Mouse (Mus musculus): ENCODE data around the gene Tefm.
A peak's percentile ranks its signal among the peaks of the same experiment; 100 is the strongest.
"Not testable (repeated sequence)": the region's sequence is repeated elsewhere in the genome, so short reads cannot be mapped to it uniquely, and the experiment has no call there.

Gene Tefm

DNA sequence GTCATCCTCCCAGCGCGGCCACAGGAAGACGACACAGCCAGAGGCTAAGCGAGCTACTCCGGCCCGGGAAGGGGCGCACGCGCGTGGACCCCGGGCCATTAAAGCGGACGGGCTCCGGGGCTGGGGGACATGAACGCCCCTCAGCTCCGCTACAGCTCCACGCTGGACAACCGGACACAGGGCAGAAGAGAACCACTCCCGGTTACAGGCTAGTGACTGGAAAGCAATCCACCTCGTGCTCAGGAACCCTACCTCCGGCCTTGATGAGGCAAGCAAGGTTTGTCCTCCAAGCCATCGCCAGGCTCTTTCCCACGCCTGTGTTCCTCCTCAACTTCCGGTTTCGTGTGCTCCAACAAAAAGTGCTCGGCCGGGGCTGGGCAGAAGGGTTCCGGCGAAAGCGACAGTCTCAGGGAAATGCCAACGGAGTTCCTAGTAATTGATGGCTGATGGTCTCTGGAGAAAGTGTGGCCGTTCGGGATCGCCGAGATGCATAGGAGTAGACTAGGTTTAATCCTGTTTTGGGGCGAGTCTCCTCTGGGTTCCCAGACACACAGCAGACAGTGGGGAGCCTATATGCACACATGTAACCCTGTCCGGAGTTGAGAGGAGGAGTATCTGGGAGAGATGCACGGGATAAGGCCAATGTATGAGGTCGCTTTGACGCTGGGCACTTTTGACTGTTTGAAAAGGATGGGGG lies at the start of gene Tefm:
Tefm (minus strand) TSS at position 351 of the 697 bp plus-strand sequence.
- peak; percentile 88 for DNase-seq (ENCODE audit: low spot score)

DNA sequence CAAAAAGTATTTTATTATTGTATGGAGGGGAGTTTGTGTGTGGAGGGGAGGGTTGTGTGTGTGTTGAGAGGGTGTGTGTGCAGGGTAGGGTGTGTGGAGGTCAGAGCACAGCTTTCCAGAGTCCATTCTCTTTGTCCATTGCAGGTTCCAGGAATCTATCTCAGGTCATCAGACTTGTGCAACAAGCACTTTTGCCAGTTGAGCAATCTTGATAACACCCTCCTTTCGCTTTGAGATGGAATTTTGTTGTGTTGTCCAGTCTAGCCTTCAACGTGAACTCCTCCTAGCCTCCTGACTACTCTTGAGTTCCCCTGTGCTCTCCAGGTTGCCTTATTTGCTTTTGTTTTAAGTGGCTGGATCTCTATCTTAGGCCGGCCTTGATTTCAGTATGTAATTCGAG lies 48.3 kb upstream of the Tefm start:
- peak; percentile 75 for DNase-seq (ENCODE audit: low spot score)

DNA sequence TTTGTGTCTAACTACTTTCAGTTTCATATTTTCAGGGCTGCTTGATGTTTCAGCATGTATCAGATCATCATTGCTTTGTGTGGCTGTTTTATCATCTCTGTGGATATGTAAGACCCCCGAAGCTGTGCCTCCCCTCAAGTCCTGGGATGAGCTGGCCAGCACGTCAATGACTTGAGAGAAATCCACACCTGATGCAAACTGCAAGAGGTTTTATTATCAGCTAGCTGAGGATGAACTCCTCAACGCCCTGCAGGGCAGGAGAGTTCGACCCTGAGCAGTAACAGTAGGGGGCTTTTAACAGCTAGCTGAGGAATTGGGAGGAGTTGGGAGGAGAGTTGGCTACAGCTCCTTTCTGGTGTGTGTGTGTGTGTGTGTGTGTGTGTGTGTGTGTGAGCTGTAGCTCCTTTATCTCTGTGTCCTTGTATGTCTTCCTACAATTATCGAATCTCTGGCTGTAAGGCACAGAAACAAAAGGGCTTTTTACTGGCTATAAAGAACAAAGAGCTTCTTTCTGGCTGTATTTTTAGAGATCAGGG lies 43.5 kb upstream of the Tefm start:
- DNase-seq (ENCODE audit: low spot score): not testable (repeated sequence)

DNA sequence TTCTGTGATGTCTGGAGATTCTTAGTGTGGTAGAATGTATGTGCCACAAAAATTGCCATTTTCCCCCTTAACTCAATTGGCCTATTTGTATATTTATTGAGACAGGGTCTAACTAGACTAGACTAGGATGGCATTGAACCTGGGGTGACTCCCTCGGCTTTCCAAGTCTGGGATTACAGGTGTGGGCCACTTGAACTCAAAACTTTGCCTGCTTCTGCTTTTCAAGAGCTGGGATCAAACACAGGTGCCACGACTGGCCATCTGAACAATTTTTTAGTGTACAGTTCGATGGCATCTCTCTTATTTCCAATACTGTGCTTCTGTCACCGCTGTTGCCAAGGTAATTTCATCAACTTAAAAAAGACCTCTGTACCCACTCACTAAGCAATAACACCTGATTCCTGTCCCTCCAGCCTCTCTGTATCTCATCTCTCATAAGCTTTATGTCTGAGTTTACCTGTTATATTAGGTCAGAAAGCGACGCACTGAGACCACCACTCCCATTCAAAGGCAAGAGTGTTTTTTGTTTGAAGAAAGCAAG lies 42.6 kb upstream of the Tefm start:
- no peak for DNase-seq (ENCODE audit: low spot score)

DNA sequence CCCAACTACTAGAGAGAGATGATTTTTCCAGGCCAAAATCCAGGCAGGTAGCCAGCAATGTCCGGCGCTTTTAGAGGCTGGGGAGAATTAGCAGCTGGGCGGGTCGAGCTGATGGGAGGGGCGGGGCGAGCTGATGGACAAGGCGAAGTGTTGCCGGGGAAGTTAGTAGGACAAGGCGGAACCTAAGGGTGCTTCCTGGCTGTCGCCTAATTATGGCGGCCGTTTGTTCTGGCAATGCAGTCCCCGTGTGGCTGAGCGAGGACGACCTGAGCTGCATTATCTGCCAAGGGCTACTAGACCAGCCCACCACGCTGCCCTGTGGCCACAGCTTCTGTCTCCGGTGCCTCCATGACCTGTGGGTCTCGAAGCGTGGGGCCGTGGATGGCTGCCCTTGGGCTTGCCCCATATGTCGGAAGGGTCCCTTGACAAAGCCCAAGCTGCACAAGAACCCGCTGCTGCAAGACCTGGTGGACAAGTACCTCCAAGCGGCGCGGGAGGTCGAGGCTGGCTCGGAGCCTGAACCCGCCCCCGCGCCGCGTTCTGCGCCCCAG lies 41.8 kb upstream of the Tefm start, which contains the start of gene Rnf135:
Rnf135 (plus strand) TSS at position 147 of the 551 bp plus-strand sequence.
- peak; percentile 92 for DNase-seq (ENCODE audit: low spot score)

DNA sequence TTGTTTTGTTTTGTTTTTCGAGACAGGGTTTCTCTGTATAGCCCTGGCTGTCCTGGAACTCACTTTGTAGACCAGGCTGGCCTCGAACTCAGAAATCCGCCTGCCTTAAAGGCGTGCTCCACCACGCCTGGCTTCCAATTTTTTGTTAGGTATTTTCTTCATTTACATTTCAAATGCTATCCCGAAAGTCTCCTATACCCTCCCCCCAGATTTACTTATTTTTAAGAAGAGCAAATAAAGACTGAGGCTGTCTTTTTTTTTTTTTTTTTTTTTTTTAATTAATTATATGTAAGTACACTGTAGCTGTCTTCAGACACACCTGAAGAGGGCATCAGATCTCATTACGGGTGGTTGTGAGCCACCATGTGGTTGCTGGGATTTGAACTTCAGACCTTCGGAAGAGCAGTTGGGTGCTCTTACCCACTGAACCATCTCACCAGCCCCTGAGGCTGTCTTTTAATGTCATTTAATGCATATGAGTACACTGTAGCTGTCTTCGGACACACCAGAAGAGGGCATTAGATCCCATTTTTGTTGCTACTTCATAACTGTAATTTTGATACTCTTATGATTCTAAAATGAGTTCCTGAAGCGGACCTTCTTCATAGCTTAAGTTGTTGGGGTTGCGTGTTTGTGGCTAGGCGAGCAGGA lies 41.2 kb upstream of the Tefm start:
- not testable (repeated sequence) for DNase-seq (ENCODE audit: low spot score)

DNA sequence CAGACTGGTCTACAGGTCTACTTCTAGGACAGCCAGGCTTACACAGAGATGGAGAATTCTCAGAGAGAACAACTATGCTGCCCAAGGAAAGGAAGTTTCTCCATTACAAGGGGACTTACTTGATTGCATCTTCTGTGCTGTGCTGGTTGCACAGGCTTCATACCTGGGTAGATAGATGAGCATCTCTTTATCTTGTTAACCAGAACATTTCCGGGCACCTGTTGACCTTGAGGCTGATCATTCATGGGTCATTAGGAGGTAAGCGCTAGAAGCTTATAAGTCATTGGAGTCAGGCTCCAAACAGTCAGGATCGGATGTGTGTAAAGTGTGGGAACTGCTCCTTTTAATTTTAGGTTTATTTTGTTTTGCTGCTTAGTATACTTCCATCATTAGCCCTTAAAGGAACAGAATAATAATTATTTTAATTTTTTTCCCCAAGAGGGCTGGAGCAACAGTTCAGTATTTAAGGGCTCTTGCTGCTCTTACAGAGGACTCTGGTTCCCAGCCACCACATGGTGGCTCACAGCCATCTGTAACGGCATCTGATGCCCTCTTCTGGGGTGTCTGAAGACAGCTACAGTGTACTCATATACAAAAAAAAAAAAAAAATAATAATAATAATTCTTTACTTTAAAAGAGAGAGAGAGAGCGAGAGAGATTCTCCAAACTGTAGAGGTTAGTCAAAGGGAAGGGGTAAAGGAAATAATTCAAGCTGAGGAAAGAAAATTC lies 39.2 kb upstream of the Tefm start:
- no peak for DNase-seq (ENCODE audit: low spot score)

DNA sequence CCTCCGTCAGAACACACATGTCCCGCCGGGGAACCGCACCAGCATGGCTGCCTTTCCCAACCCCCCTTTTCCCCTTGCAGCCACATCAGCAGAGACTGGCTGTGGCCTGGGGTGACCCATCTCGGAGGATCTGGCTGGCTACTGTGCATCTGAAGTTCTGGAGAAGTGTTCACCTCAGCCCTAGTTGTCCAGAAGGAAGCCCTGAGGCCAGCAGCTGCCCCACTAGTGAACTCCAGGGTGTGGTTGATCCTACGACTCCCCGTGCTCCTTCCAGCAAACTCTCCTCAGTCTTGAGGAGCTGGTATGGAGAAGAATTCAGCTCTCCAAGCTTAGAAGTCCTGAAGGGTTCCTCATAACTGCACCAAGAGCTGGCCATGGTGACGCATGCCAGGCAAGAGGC lies 36.3 kb upstream of the Tefm start:
- DNase-seq (ENCODE audit: low spot score): no peak

DNA sequence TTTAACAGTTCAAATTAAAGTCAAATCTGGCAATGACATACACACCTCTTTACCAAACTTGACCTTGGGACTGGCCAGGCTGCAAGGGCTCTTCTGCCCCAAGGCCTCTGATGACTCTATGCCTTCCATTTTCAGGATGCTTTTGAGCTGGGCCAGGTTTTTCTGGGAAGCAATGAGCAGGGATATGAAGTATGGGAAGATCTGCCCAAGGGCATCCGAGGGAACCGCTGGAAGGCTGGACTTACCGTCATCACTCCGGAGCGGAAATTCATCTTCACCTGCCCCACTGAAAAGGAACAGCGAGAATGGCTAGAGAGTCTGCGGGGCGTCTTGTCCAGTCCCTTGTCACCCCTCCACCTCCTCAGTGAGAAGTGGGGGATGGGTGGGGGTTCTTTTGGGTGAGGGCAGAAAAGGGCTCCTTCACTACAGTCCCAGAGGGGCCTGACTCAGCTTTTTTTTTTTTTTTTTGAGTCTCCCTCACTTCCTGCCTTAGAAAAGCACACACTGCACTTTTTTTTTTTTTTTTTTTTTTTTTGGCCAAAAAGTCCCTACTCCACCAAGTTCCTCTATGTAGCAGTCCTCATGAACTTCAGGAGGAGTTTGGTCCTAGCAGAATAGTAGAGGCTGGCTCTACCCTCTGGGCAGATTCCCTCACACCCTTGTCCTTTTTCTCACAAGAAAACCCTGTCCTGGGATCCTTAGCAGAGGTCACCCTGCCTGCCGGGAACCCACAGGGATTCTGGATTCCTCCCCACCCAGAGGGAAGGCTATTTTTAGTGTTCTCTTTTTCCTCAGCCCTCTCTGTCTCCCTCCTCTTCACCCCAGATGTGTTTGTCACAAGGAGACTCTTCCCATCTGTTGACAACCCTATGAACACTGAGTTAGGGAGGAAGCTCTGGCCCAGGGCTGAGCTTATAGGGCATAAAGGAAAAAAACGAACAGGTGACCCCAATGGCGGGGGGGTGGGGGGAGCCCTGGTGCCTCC lies 35.2 kb upstream of the Tefm start:
- DNase-seq (ENCODE audit: low spot score): no peak

DNA sequence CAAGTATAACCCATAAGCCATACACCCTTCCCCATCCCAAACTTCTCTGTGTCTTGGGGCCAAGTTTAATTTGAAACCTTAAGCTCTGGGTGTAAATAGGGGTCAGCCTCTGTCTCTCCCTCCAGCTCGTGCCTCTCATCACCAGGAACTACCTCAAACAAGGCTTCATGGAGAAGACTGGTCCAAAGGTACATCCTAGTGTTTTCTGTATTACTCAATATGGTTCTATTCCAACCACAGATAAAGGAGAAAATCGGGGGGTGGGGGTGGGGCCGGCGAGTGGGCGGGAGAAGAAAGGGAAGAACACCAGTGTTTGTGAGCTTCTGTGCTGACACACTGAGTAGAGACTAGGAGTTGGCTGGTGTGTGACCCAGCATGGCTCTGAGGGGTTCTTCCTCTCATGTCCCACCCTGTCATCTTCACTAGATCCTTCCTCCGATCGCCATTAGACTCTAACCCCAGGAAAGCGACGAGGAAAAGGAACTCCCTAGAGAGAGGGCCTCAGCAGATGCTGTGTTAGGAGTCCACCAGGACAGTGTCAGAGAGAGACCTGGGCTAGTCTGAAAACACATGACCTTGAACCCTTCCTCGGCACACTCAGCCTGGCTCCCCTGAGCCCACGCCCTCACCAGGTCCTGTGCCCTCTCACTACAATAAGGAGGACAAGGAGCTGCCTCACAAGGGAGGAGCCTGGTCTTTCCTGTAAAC lies 32.1 kb upstream of the Tefm start:
- no peak for DNase-seq (ENCODE audit: low spot score)

DNA sequence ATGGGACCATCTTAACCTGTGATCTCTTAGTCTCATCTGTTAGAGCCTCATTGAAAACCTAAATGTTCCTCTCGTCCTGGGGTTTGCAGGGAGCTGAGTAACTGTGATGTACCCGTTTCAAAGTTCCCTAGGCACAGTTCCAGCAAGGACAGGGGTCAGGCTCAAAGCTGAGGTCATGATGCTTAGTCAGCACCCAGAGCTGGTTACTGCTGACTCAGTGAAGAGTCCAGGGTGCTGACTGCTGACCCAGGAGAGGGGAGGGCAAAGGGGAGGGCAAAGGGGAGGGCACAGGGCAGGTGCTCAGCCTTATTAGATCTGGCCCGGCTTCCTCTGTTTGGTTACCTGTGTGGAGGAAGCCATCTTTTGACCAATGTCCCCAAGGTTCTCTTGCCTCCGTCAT lies 29.9 kb upstream of the Tefm start:
- DNase-seq (ENCODE audit: low spot score): peak; percentile 87

DNA sequence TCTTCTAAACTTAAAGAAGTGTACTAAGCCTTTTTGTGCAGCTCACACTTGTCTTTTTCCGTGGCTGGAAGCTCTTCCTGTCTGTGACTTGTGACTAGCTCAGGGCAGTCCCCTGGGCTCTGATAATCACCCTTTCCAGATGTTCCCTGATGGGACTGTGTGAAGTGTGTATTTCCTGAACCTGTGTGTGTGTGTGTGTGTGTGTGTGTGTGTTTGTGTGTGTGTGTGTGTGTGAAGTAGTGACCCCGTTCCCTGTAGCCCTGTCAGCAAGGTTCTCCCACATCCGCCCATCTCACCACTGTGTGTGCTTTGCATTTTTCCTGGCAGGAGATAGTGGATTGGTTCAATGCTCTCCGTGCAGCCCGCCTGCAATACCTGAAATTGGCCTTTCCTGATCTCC lies 28.4 kb upstream of the Tefm start:
- no peak for DNase-seq (ENCODE audit: low spot score)

DNA sequence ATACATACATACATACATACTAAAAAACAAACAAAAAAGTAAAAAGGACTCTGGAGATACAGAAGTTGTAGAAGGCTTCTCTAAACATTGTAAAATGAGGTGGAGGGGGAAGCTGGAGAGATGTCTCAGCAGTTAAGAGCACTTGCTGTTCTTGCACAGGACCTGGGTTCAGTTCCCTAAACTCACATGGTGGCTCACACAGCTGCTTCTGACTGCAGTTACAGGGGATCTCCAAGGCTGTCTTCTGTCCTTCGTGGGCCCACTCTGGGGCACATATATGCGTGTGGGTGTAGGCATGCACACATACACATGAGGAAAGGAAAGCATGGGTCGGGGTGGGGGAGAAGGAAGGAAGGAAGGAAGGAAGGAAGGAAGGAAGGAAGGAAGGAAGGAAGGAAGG lies 27.7 kb upstream of the Tefm start:
- DNase-seq (ENCODE audit: low spot score): no peak

DNA sequence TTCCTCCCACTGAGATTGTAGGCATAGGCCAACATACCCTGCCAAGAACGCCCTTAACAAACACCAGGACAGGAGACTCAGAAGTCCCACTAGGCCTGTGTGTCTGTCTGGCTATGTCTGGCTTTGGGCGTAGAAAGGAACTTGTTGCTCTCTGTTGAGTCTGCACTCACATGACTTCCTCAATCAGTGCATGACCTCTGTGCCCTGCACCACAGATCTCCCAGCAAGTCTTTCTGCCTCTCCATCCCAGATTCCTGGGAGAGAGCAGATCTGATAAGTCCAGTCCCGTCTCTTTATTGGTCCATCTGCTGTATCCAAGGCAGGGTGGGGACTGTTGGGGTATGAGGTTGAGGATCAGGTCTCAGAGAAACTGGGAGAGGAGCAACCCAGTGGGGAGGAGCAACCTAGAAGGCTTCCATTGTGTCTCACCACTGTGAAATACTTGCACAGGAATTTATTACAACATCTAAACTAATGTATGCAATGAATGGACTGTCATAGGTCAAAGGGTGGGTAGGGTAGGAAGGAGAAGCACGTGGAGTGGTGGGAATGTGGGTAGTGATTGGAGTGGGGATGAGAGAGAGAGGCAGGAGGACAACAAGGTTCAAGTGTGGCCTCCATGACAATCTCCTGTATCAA lies 26.8 kb upstream of the Tefm start:
- peak; percentile 79 for DNase-seq (ENCODE audit: low spot score)

DNA sequence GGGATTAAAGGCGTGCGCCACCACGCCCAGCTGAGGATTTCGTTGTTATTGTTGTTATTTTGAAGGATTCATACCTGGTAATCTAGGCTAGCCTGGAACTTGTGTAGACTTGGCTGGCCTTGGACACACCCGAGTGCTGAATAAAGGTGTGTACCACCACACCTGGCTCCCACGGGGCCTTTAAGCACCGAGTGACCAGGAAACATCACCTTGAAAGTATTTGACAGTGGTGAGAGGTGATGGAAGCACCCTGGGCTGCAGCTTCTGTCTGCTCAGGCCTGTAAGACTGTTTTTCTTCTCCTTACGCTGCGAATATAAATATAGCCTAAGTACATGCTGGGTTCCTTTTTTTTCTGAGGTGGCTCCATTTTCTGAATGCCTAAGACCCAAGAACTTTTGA lies 26.1 kb upstream of the Tefm start:
- no peak for DNase-seq (ENCODE audit: low spot score)

DNA sequence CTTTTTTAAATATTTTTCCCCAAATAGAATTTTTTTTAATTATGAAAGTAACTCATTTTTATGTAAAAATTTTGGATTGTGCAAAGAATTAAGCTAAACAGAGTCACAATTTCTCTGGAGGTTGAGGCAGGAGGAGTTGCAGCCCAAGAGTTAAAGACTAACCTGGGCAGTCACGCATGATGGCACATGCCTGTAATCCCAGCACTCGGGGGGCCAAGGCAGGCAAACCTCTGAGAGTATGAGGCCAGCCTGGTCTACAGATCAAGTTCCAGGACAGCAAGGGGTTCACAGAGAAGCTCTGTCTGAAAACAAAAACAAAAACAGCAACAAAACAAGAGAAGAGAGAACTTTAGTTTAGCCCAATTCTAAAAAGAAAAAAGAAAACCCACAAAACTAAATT lies 22.2 kb upstream of the Tefm start:
- DNase-seq (ENCODE audit: low spot score): no peak

DNA sequence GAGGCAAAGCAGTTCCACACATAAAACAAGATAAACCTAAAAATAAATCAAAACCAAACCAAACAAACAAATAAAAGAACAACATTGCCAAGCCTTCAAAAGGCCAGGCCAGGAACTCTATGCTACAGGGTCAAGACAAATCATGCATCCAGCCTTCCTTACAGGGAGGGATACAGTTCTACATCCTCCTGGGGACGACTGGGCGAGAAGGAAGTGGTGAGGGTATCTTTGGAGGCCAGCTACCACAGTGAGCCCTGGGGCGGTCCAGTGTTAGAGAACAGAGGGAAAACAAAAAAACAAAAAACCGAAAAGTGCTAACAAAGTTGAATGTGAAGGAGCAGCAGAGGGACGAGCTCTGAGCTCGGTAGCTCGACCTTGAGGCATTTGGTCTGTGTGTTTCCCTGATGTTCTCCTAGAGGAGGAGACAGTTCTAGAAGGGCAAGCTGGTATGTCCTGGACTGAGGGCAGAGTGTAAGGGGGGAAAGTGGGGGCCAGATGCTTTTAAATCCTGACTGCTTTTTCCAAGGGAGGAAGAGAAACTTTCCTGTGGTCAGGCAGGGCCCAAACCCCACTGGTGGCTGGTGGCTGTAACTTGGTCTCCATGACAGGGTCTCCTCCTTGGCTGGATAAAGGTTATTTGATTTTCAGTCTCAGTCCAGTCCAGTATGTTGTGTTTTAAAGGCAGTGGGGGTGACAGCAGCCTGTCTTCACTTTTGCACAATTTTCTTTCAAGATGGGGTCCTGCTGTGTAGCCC lies 21.6 kb upstream of the Tefm start:
- DNase-seq (ENCODE audit: low spot score): no peak

DNA sequence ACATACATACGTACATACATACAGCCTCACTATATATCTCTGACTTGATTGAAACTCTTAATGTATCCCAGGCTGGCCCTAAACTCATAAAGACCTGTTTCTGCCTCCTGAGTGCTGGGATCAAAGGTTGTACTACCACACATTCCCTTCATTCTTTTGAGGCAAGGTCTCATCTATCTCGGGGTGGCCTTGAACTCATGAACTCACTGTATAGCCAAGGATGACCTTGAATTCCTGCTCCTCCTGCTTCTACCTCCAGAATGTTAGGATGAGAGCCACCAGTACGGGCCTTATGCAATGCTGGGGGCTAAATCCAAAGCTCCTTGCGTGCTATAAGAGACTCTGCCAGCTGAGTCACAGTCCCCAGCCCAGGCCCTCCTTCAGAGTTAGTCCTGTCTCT lies 19.1 kb upstream of the Tefm start:
- DNase-seq (ENCODE audit: low spot score): no peak

DNA sequence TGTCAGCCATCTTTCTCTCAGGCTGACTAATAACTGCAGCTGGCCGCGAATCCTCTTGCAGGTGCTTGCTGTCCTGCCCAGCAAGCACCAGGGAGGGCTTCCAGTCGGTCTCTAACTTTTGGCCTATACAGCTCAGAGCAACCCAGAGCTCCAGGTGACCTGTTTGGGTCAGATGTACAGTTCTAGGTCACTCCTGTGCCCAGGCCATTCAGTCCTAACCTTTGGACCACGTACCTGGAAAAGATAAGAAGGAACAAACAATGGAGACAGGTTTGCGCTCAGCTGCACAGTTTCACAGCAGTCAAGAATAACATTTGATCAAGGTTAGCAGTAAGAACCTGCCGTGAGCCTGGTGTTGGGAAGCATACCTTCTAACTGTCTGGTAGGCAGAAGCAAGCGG lies 17.0 kb upstream of the Tefm start:
- DNase-seq (ENCODE audit: low spot score): peak; percentile 71
